Mouse (Mus musculus): ENCODE results near the gene Sh3rf3. TPM values are rescaled to one million over a fixed set of nuclear protein-coding genes. Genes with fewer than 3 reads are reported as not detected.

Sh3rf3 gene
- polyA plus RNA-seq, 1 experiment from 2014 or later: 1.0 TPM

GRCm38 (mm10) chr10:59158627-59159026 is 345.5 kb downstream of the Sh3rf3 start:
- WGBS: 76% methylated on average over 3 of the region's 3 CpGs
- Histone ChIP-seq H3K4me3 (ENCODE audit: low read depth, low read length) (no peak overlapping the region), H3K27ac (ENCODE audit: low read depth, low read length) (no peak overlapping the region), H3K36me3 (ENCODE audit: control insufficient read depth, insufficient read depth, low read length) (no peaks in the 10 kb centered on the region), H3K27me3 (ENCODE audit: control insufficient read depth, insufficient read depth, low read length) (no peaks in the 10 kb centered on the region), H3K9me3 (ENCODE audit: control insufficient read depth, low read length) (no peaks in the 10 kb centered on the region), H3K9ac (ENCODE audit: low read depth, low read length) (no peak overlapping the region), H3K4me2 (replicated peaks; ENCODE audit: low read depth, low read length) (no peak overlapping the region), H3K4me1 (replicated peaks; ENCODE audit: control insufficient read depth, insufficient read depth, low read length) (no peaks in the 10 kb centered on the region)
- no peak for ATAC-seq (ENCODE audit: low FRiP score)
- DNase-seq (ENCODE audit: low spot score): no peak

GRCm38 (mm10) chr10:59162185-59162897 is 349.2 kb downstream of the Sh3rf3 start:
- no peaks in the 10 kb centered on the region for H3K27me3 ChIP-seq (ENCODE audit: control insufficient read depth, insufficient read depth, low read length)
- no peak overlapping the region for H3K9ac ChIP-seq (ENCODE audit: low read depth, low read length)
- H3K9me3 ChIP-seq (ENCODE audit: control insufficient read depth, low read length): no peaks in the 10 kb centered on the region
- ATAC-seq (ENCODE audit: low FRiP score): no peak
- no peak overlapping the region for H3K4me3 ChIP-seq (ENCODE audit: low read depth, low read length)
- no peaks in the 10 kb centered on the region for H3K36me3 ChIP-seq (ENCODE audit: control insufficient read depth, insufficient read depth, low read length)
- WGBS: 60% methylated on average over 4 of the region's 4 CpGs
- DNase-seq (ENCODE audit: low spot score): no peak
- no peaks in the 10 kb centered on the region for H3K4me1 ChIP-seq (replicated peaks; ENCODE audit: control insufficient read depth, insufficient read depth, low read length)
- no peak overlapping the region for H3K4me2 ChIP-seq (replicated peaks; ENCODE audit: low read depth, low read length)
- no peak overlapping the region for H3K27ac ChIP-seq (ENCODE audit: low read depth, low read length)

- WGBS: 69% methylated on average over 14 of the region's 14 CpGs
Observed at GRCm38 (mm10) chr10:59166104-59166944, 353.2 kb downstream of the Sh3rf3 start.

GRCm38 (mm10) chr10:59171042-59171441 is 357.9 kb downstream of the Sh3rf3 start:
- Histone ChIP-seq H3K4me3 (ENCODE audit: low read depth, low read length) (no peak overlapping the region), H3K27me3 (ENCODE audit: control insufficient read depth, insufficient read depth, low read length) (no peaks in the 10 kb centered on the region), H3K27ac (ENCODE audit: low read depth, low read length) (no peak overlapping the region), H3K4me1 (replicated peaks; ENCODE audit: control insufficient read depth, insufficient read depth, low read length) (no peaks in the 10 kb centered on the region), H3K4me2 (replicated peaks; ENCODE audit: low read depth, low read length) (no peak overlapping the region), H3K9me3 (ENCODE audit: control insufficient read depth, low read length) (no peaks in the 10 kb centered on the region), H3K9ac (ENCODE audit: low read depth, low read length) (no peak overlapping the region), H3K36me3 (ENCODE audit: control insufficient read depth, insufficient read depth, low read length) (no peaks in the 10 kb centered on the region)
- no peak for ATAC-seq (ENCODE audit: low FRiP score)
- WGBS: 83% methylated on average over 3 of the region's 3 CpGs
- DNase-seq (ENCODE audit: low spot score): no peak

More at GRCm38 (mm10) chr10:59166104-59166944, 353.2 kb downstream of the Sh3rf3 start:
- Histone ChIP-seq H3K36me3 (ENCODE audit: control insufficient read depth, insufficient read depth, low read length) (no peaks in the 10 kb centered on the region), H3K4me2 (replicated peaks; ENCODE audit: low read depth, low read length) (no peak overlapping the region), H3K9me3 (ENCODE audit: control insufficient read depth, low read length) (no peaks in the 10 kb centered on the region), H3K4me1 (replicated peaks; ENCODE audit: control insufficient read depth, insufficient read depth, low read length) (no peaks in the 10 kb centered on the region), H3K9ac (ENCODE audit: low read depth, low read length) (no peak overlapping the region), H3K27ac (ENCODE audit: low read depth, low read length) (no peak overlapping the region), H3K4me3 (ENCODE audit: low read depth, low read length) (no peak overlapping the region), H3K27me3 (ENCODE audit: control insufficient read depth, insufficient read depth, low read length) (no peaks in the 10 kb centered on the region)
- ATAC-seq (ENCODE audit: low FRiP score): no peak
- peak; percentile 53 for DNase-seq (ENCODE audit: low spot score)

GRCm38 (mm10) chr10:59172539-59172938 is 359.4 kb downstream of the Sh3rf3 start:
- Histone ChIP-seq H3K4me2 (replicated peaks; ENCODE audit: low read depth, low read length) (no peak overlapping the region), H3K4me1 (replicated peaks; ENCODE audit: control insufficient read depth, insufficient read depth, low read length) (no peaks in the 10 kb centered on the region), H3K27me3 (ENCODE audit: control insufficient read depth, insufficient read depth, low read length) (no peaks in the 10 kb centered on the region), H3K36me3 (ENCODE audit: control insufficient read depth, insufficient read depth, low read length) (no peaks in the 10 kb centered on the region), H3K4me3 (ENCODE audit: low read depth, low read length) (no peak overlapping the region), H3K9ac (ENCODE audit: low read depth, low read length) (no peak overlapping the region), H3K9me3 (ENCODE audit: control insufficient read depth, low read length) (no peaks in the 10 kb centered on the region), H3K27ac (ENCODE audit: low read depth, low read length) (no peak overlapping the region)
- 98% methylated on average over 1 of the region's 1 CpGs for WGBS
- DNase-seq (ENCODE audit: low spot score): no peak
- ATAC-seq (ENCODE audit: low FRiP score): no peak

- no peak overlapping the region for H3K9ac ChIP-seq (ENCODE audit: low read depth, low read length)
- ATAC-seq (ENCODE audit: low FRiP score): no peak
- 89% methylated on average over 3 of the region's 3 CpGs for WGBS
- no peak for DNase-seq (ENCODE audit: low spot score)
- no peaks in the 10 kb centered on the region for H3K36me3 ChIP-seq (ENCODE audit: control insufficient read depth, insufficient read depth, low read length)
- H3K27ac ChIP-seq (ENCODE audit: low read depth, low read length): no peak overlapping the region
- no peaks in the 10 kb centered on the region for H3K4me1 ChIP-seq (replicated peaks; ENCODE audit: control insufficient read depth, insufficient read depth, low read length)
- no peaks in the 10 kb centered on the region for H3K27me3 ChIP-seq (ENCODE audit: control insufficient read depth, insufficient read depth, low read length)
- no peak overlapping the region for H3K4me2 ChIP-seq (replicated peaks; ENCODE audit: low read depth, low read length)
- no peak overlapping the region for H3K4me3 ChIP-seq (ENCODE audit: low read depth, low read length)
- no peaks in the 10 kb centered on the region for H3K9me3 ChIP-seq (ENCODE audit: control insufficient read depth, low read length)
Observed at GRCm38 (mm10) chr10:59179620-59180019, 366.5 kb downstream of the Sh3rf3 start.

GRCm38 (mm10) chr10:59182306-59182705 is 369.1 kb downstream of the Sh3rf3 start:
- no peak overlapping the region for H3K9ac ChIP-seq (ENCODE audit: low read depth, low read length)
- H3K4me2 ChIP-seq (replicated peaks; ENCODE audit: low read depth, low read length): no peak overlapping the region
- no peak for DNase-seq (ENCODE audit: low spot score)
- ATAC-seq (ENCODE audit: low FRiP score): no peak
- H3K27ac ChIP-seq (ENCODE audit: low read depth, low read length): no peak overlapping the region
- no peaks in the 10 kb centered on the region for H3K4me1 ChIP-seq (replicated peaks; ENCODE audit: control insufficient read depth, insufficient read depth, low read length)
- H3K36me3 ChIP-seq (ENCODE audit: control insufficient read depth, insufficient read depth, low read length): no peaks in the 10 kb centered on the region
- no peaks in the 10 kb centered on the region for H3K9me3 ChIP-seq (ENCODE audit: control insufficient read depth, low read length)
- no peak overlapping the region for H3K4me3 ChIP-seq (ENCODE audit: low read depth, low read length)
- no peaks in the 10 kb centered on the region for H3K27me3 ChIP-seq (ENCODE audit: control insufficient read depth, insufficient read depth, low read length)
- 76% methylated on average over 3 of the region's 3 CpGs for WGBS

All from hindbrain, embryonic 11.5 days (tissue).